Mouse (Mus musculus) lung, adult 2 months (tissue): ENCODE results near the gene Pcbp2.

Source experiments
- CTCF ChIP-seq: fragments of 200-500 bp; IDR thresholded peaks from 2 replicates; pipeline ENCODE4 v1.5.1; 2011; ENCODE audit warnings: mild to moderate bottlenecking, low read length, control low read depth; ENCODE audit not compliant: insufficient read depth
- POLR2A ChIP-seq: fragments of 200-500 bp; IDR thresholded peaks from 2 replicates; pipeline ENCODE4 v1.6.1; 2011; ENCODE audit warnings: low read depth, mild to moderate bottlenecking, control low read depth, low read length, borderline replicate concordance; ENCODE audit errors: extremely low read depth

DNA sequence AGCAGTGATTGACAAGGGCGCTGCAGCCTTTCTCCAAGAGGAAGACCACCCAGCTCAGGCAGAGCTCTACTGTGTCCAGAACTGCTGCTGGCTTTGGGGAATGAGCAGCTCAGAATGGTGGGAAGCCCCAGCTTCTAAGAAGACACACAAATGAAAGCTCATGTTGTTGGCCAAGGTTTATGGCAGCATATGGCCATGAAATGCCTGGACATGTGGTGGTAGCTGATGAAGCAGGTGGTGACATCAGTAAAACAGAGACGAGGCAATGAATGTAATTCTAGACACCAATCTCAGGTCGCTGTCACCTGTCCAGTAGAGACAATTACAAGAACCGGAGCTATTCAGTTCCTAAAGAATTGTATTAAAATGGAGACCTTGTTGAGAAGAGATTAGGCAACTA lies 74.5 kb downstream of the Pcbp2 start:
- TF ChIP-seq CTCF (no peak), POLR2A (no peak)
